Mouse (Mus musculus): Measurements from ENCODE around the gene Iars.

The Iars gene

GRCm38 (mm10) chr13:49681351-49682232 lies at the start of gene Iars:
TSS of gene Iars (plus strand) at chr13:49682100.
- peak; percentile 97 for DNase-seq

DNA sequence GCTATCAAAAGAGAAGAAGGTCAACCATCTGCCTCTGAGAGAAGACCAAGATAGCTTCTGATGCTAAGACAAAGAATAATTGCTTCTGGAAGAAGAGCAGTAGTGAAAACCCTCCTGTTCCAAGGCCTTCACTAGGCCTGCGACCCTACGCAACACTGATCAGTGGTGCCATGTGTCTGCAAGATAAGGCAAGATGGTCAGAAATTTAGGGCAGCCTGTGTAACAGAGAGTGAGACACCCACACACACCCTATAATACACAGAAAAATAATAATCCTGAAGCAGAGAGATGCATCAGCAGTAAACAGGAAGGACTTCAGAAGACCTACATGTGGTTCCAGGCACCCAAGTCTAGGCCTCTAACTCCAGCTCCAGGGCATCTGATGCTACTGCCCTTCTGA lies 41.9 kb upstream of the Iars start:
- DNase-seq, result no peak

- DNase-seq, result no peak
These were observed 39.2 kb upstream of the Iars start for GRCm38 (mm10) chr13:49642650-49643049.

- DNase-seq, result no peak
These were observed 38.1 kb upstream of the Iars start for GRCm38 (mm10) chr13:49643669-49644362.

- peak; percentile 43 for DNase-seq
These were observed 37.0 kb upstream of the Iars start for GRCm38 (mm10) chr13:49644731-49645529.

- no peak for DNase-seq
These were observed 35.9 kb upstream of the Iars start for GRCm38 (mm10) chr13:49646019-49646418.

DNA sequence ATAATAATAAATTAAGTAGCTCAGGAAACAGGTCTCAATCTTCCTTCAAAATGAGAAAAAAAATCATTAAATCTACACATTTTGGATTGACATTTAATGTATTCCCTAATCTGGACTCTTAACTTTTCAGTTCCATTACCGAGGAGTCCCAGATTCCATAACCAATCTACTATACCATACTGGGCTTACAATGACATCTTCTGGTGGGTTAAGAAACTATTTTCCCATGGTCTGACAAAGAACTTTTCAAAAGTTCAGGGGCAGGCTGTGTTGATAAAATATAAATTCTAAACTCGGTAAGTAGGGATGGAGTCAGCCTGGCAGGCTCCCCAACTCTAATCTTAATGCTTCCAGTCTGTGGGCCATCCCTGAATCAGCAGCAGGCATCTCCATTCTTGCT lies 30.8 kb upstream of the Iars start:
- no peak for DNase-seq

GRCm38 (mm10) chr13:49651781-49652351 lies 30.0 kb upstream of the Iars start:
- no peak for DNase-seq

DNA sequence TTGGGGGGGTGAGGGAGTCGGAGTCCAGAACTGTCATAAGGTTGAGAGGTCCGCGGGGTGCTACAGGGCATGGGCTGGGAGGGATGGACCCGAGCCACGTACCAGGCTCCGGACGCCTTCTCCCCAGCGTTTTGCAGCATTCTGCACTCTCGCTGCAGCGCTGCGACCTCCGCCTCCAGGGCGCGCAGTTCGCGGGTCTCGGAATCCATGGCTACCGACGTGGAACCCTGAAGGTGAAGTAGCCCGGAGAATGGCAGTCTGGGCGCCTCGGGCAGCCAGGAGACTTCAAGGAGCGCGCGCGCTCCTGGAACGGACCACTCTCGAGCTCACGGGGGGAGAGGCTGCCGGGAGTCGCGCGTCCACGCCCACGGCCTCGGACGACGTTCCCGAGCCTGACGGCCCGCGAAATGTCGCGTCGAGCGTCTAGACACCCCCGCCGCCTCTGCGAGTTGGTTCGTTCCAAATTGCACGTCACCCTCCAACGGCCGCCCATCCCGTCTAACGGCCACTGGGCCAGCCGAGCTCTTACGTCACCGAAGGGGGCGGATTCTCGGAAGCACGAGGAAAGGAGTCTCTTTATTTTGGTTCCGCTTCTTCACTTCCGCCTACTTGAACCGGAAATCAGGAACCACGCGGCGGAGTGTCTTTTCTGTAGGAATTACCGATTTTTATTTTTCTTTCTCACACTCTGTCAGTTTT lies 29.3 kb upstream of the Iars start, which contains the start of the genes Cenpp and Nol8:
Gene Cenpp (minus strand): TSS at position 305 of the 699 bp plus-strand sequence.
Gene Nol8 (plus strand): TSS at position 598 of the 699 bp plus-strand sequence.
- DNase-seq, result peak; percentile 100

- DNase-seq, result no peak
These were observed 28.7 kb upstream of the Iars start for GRCm38 (mm10) chr13:49653180-49653541.

GRCm38 (mm10) chr13:49677793-49678192 lies 4.1 kb upstream of the Iars start:
- no peak for DNase-seq

GRCm38 (mm10) chr13:49682233-49682846 lies 440 bp downstream of the Iars start:
- peak; percentile 2 for DNase-seq

- DNase-seq, result peak; percentile 4
These were observed 2.4 kb downstream of the Iars start for GRCm38 (mm10) chr13:49684266-49684665.

DNA sequence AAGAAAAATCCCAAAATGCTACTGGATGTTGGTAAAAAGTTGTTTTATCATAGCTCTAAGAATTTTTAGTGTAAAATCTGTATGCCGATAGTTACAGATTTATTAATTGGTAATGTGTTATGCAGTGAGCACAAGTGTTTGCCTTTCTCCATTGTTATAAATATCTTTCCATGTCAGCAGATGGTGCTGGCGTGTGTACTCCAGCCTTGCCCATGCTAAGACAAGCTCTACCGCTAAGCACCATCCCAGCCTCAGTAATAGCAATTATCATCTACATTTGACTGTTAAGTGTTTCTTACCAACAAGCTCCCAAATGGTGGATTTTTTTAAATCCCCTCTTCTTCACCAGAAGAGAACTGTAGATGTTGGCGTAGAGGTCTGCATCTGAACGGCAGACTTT lies 9.2 kb downstream of the Iars start:
- DNase-seq, result no peak

- no peak for DNase-seq
These were observed 21.4 kb downstream of the Iars start for GRCm38 (mm10) chr13:49703216-49703779.

- peak; percentile 40 for DNase-seq
These were observed 24.3 kb downstream of the Iars start for GRCm38 (mm10) chr13:49706032-49706690.

- DNase-seq, result no peak
These were observed 26.4 kb downstream of the Iars start for GRCm38 (mm10) chr13:49708311-49708710.

GRCm38 (mm10) chr13:49712047-49712721 lies 30.3 kb downstream of the Iars start:
- DNase-seq, result no peak

- DNase-seq, result no peak
These were observed 37.4 kb downstream of the Iars start for GRCm38 (mm10) chr13:49719310-49719709.

- DNase-seq, result no peak
These were observed 54.5 kb downstream of the Iars start for GRCm38 (mm10) chr13:49736430-49736829.
